Mouse (Mus musculus) lung, embryonic 14.5 days (tissue): ENCODE data around the gene Arsb. TPM values are rescaled to one million over a fixed set of nuclear protein-coding genes. Genes with fewer than 3 reads are reported as not detected.

Source experiments
- ATAC-seq: fragments of 200-750 bp; cut with Nextera tagmentation; 2 replicates; pipeline ENCODE4 v1.8.0; 2017; ENCODE audit warnings: mild to moderate bottlenecking, moderate TSS enrichment, moderate library complexity; ENCODE audit not compliant: insufficient read depth
- DNase-seq: peaks from one replicate; pipeline ENCODE4 v3.0.0-alpha.2; 2015
- H3K27ac ChIP-seq: fragments of 300-500 bp; sonication (generic); 2 replicates; pipeline ENCODE4 v1.5.1; 2014; ENCODE audit warnings: low read depth, mild to moderate bottlenecking, moderate library complexity
- H3K27me3 ChIP-seq: fragments of 300-500 bp; sonication (generic); 2 replicates; pipeline ENCODE4 v1.6.1; 2014; ENCODE audit warnings: low read length, control low read depth; ENCODE audit not compliant: insufficient read depth
- H3K36me3 ChIP-seq: fragments of 300-500 bp; sonication (generic); 2 replicates; pipeline ENCODE4 v1.6.1; 2014; ENCODE audit warnings: control low read depth; ENCODE audit not compliant: insufficient read depth
- H3K4me1 ChIP-seq: fragments of 300-500 bp; sonication (generic); 2 replicates; pipeline ENCODE4 v1.6.1; 2014; ENCODE audit warnings: antibody characterized with exemption, control low read depth; ENCODE audit not compliant: insufficient read depth
- H3K4me2 ChIP-seq: fragments of 300-500 bp; sonication (generic); 2 replicates; pipeline ENCODE4 v1.6.1; 2014; ENCODE audit warnings: mild to moderate bottlenecking
- H3K4me3 ChIP-seq: fragments of 300-500 bp; sonication (generic); 2 replicates; pipeline ENCODE4 v1.5.1; 2014; ENCODE audit warnings: low read depth, low read length
- H3K9ac ChIP-seq: fragments of 300-500 bp; sonication (generic); 2 replicates; pipeline ENCODE4 v1.6.1; 2014
- H3K9me3 ChIP-seq: fragments of 300-500 bp; sonication (generic); 2 replicates; pipeline ENCODE4 v1.6.1; 2016; ENCODE audit warnings: low read depth, low read length, control low read depth
- CTCF ChIP-seq: IDR thresholded peaks from 2 replicates; pipeline ENCODE4 v1.5.1; 2016; ENCODE audit warnings: antibody characterized with exemption, low read depth
- WGBS: fragments of 180-500 bp; shearing (Covaris S2); extraction: QIAGEN DNeasy Blood & Tissue Kit; methylation state at CpG from one replicate; pipeline ENCODE4 v1.1.7; 2014; 5-methylcytosine and 5-hydroxymethylcytosine counted together
- polyA plus RNA-seq: library from polyadenylated mRNA; unstranded; fragments of >200 nt; fragmentation: Nextera tagmentation; extraction: Ambion mirVana; gene quantifications from 2 replicates; pipeline ENCODE4 v1.2.1, GENCODE M21; 2014

Arsb gene
- polyA plus RNA-seq, 1 experiment from 2014 or later = 20.3 TPM

DNA sequence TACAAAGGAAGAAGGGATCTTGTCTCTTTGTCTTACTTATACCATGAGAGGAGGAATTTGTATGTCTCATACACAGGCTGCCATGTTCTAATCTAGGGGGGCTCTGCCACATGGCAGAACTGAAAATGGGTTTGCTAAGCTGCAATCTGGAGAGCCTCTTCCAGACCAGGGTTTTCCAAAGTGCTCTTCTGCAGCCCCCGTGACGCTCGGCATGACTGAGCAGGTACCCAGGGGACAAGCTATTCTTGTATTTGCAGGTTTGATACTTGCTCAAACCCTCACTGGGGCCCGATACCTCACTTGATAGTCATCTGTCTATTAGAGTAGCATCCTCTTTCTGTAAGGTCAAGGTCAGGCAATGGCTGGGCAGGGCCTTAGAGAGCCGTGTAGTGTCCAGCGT is 82.3 kb downstream of the Arsb start:
- TF ChIP-seq CTCF = no peak
- ATAC-seq (no peak), DNase-seq (no peak)
- H3K27me3 ChIP-seq = no peaks in the 10 kb centered on the region
- H3K9me3 ChIP-seq = no peaks in the 10 kb centered on the region
- H3K27ac ChIP-seq = no peak overlapping the region
- no peak overlapping the region for H3K4me3 ChIP-seq
- no peak overlapping the region for H3K4me2 ChIP-seq
- peaks cover 30% of the 10 kb centered on the region for H3K4me1 ChIP-seq
- H3K9ac ChIP-seq = no peak overlapping the region
- H3K36me3 ChIP-seq = no peaks in the 10 kb centered on the region
- 83% methylated on average over 6 of the region's 6 CpGs for WGBS

DNA sequence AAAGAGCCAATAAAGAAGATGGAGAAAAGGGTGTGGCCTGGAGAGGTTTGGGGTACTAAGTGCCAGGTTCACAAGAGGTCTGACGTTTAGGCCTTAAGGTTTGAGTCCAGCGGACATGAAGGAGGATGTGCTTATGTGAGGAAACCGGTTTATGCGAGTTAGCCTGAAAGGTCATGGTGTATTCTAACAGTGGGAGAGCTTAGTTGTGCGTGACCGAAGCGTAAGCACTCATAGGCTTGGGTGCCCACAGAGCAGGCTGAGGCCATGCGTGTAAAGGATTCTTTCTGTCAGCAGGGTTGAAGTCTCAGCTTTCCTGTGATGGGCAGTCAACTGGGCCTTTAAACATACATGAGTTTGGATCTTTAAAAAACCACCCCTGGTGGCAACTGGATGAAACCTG is 82.9 kb downstream of the Arsb start:
- Histone ChIP-seq H3K4me2 (no peak overlapping the region), H3K9ac (no peak overlapping the region), H3K36me3 (no peaks in the 10 kb centered on the region), H3K4me3 (no peak overlapping the region), H3K27me3 (no peaks in the 10 kb centered on the region), H3K27ac (peak overlapping the region; percentile 6; the same call in 1 of the 2 replicates), H3K4me1 (peaks cover 30% of the 10 kb centered on the region), H3K9me3 (no peaks in the 10 kb centered on the region)
- ATAC-seq (no peak), DNase-seq (no peak)
- no peak for TF ChIP-seq CTCF
- 81% methylated on average over 8 of the region's 8 CpGs for WGBS

DNA sequence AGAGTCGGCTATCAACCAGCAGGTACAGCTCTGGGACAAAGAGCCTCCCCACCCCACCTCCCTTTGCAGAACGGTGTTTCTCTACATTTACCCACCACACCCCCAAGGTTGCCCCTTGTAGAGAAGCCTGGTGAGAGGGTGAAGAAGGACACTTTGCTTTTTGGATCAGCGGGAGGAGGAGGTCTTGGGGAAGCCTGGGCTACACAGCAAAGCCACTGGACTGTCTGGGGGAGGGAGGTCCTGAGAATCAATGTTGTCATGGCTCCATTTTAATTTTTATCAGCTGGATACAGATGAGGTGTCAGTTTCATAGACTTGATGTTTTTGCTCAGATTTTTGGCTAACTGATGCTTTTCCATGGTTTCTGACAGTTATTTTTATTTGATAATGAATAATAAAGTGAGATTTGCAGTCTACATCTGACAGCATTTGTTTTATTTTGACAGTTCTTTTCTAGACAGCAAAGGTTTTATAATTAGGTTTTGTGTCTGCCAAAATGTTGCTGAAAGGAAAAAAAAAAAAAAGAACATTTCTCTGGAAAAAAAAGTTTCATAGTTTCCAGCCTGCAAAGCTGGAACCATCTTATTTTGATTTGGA is 83.6 kb downstream of the Arsb start:
- H3K9ac ChIP-seq = no peak overlapping the region
- ATAC-seq (peak; percentile 74), DNase-seq (peak; percentile 83)
- H3K4me2 ChIP-seq = no peak overlapping the region
- TF ChIP-seq CTCF = no peak
- no peak overlapping the region for H3K4me3 ChIP-seq
- no peaks in the 10 kb centered on the region for H3K27me3 ChIP-seq
- H3K4me1 ChIP-seq = peaks cover 26% of the 10 kb centered on the region
- WGBS = 39% methylated on average over 3 of the region's 3 CpGs
- no peaks in the 10 kb centered on the region for H3K9me3 ChIP-seq
- no peaks in the 10 kb centered on the region for H3K36me3 ChIP-seq
- peak overlapping the region; percentile 77; the same call in 1 of the 2 replicates for H3K27ac ChIP-seq

DNA sequence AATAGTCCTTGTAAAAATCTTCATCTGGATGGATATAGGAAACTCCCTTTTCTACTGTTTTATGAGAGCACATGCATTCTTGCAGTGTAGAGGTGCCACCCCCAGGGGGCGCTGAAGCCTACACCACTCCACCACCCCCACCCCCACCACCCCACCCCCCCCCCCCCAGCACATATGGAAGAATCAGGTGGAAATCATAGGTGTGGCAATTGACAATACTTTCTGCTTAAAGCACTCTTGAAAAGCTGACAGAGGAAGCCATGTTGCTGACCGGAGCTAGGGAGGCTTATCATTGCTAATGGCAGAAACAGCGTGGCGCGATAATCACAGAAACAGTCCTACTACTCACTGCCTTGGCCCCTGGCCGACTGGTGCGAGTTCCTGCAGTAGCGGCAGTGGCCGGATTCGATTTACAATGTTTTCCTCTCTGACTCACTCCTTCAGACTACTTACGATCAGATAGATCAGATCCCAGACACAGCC is 84.3 kb downstream of the Arsb start:
- WGBS = 24% methylated on average over 11 of the region's 11 CpGs
- Histone ChIP-seq H3K4me2 (peak overlapping the region; percentile 50), H3K27ac (peak overlapping the region; percentile 77), H3K27me3 (no peaks in the 10 kb centered on the region), H3K9ac (no peak overlapping the region), H3K4me3 (no peak overlapping the region), H3K4me1 (peaks cover 26% of the 10 kb centered on the region), H3K9me3 (no peaks in the 10 kb centered on the region), H3K36me3 (no peaks in the 10 kb centered on the region)
- TF ChIP-seq CTCF = peak; percentile 44
- DNase-seq (peak; percentile 73), ATAC-seq (peak; percentile 54)

DNA sequence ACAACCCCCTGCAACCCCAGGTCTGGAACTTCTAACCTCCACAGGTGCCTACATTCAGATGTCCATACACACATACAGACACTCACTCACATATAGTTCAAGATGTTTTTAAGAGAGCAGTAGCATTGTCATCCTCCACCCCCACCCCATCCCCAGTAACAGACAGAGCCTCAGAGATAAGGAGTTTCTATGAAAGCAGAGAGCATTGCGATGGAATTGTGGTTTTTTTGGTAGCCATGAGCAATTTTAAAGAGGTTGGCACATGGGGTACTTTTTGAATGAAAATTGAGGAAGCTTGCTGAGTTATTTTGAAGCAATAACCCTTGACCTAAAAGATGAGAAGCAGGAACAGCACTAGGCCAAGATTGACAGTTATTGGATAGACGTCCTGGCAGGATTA is 89.8 kb downstream of the Arsb start:
- Histone ChIP-seq H3K4me2 (no peak overlapping the region), H3K9ac (no peak overlapping the region), H3K4me3 (no peak overlapping the region), H3K9me3 (no peaks in the 10 kb centered on the region), H3K27me3 (no peaks in the 10 kb centered on the region), H3K27ac (no peak overlapping the region), H3K4me1 (peaks cover 3% of the 10 kb centered on the region; the same call in 1 of the 2 replicates), H3K36me3 (no peaks in the 10 kb centered on the region)
- no peak for TF ChIP-seq CTCF
- ATAC-seq (no peak), DNase-seq (no peak)
- WGBS = 82% methylated on average over 2 of the region's 2 CpGs

DNA sequence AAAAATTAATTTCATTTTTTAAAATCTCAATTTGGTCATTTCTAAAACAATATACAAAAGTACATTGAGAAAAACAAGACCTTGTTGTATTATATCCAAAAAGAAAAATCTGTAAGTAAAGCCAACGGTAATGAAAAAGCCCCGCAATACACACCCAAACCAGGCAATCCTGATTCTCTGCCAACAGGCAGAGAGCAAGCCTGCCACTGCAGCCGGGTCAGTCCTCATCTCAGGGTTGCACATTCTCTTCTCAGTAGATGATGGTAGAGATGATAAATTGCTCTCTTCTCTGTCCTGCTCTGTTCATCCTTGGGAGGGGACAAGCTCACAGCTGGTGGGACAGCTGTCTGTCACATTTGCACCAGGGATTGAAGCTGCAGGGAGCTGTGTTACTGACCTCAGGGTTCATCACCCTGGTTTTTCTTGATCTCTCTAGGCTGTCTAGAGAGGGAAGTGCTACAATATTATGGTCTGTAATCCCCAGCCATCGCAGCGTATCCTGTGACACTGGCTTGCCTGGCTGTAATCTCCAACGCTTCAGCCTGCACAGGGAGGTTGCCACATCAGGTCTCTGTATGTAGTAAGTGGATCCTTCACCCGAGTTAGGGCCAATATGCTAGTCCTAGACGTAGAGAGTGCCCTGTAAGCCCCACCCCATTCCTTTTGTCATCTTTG is 92.8 kb downstream of the Arsb start:
- Histone ChIP-seq H3K4me2 (no peak overlapping the region), H3K4me3 (no peak overlapping the region), H3K27ac (no peak overlapping the region), H3K4me1 (peaks cover 3% of the 10 kb centered on the region; the same call in 1 of the 2 replicates), H3K9me3 (peaks cover 3% of the 10 kb centered on the region; the same call in 1 of the 2 replicates), H3K27me3 (no peaks in the 10 kb centered on the region), H3K9ac (no peak overlapping the region), H3K36me3 (no peaks in the 10 kb centered on the region)
- peak; percentile 54 for DNase-seq
- 37% methylated on average over 8 of the region's 8 CpGs for WGBS
- ATAC-seq = peak; percentile 77
- TF ChIP-seq CTCF = no peak

DNA sequence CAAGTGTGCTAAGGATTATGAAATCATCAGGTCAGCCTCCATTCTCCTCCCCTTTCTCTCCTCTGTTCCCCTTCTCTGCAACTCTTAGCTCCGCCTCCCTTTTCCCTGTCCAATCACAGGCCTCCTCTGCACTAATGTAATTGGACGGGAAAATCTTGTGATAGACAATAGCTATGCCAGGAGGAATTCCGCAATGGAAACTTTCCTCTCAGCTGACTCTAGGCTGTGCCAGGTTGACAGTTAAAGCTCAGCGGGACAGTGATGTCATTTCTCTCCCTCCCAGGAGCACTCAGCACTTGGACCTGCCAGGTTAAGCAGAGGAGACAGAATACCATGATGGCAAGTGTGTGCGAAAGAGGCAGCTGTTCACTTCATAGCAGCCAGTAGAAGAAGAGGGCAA is 95.2 kb downstream of the Arsb start:
- peaks cover 3% of the 10 kb centered on the region; the same call in 1 of the 2 replicates for H3K9me3 ChIP-seq
- H3K27me3 ChIP-seq = no peaks in the 10 kb centered on the region
- WGBS = 74% methylated on average over 5 of the region's 5 CpGs
- H3K4me3 ChIP-seq = no peak overlapping the region
- no peak overlapping the region for H3K27ac ChIP-seq
- H3K9ac ChIP-seq = no peak overlapping the region
- H3K36me3 ChIP-seq = no peaks in the 10 kb centered on the region
- ATAC-seq (no peak), DNase-seq (no peak)
- H3K4me1 ChIP-seq = peaks cover 3% of the 10 kb centered on the region; the same call in 1 of the 2 replicates
- no peak overlapping the region for H3K4me2 ChIP-seq
- TF ChIP-seq CTCF = no peak
